ENCODE assay signal across 31 mouse cellular contexts in genomic region chr4:138356551-138356950, GRCm38 (mm10). TPM values are rescaled to one million over a fixed set of nuclear protein-coding genes. Genes with fewer than 3 reads are reported as not detected.
DNase-seq lines count a peak whose midpoint lies in the region; TF ChIP-seq lines count a peak whose summit lies in the region.
"Had no signal": no experiment of that assay in that cellular context is flagged by ENCODE, and none has a peak within 500 bp of the region (broad histone marks: within the 10 kb centered on the region; RNA-seq: fewer than 3 reads in every experiment).

No protein-coding gene starts in this region.

- WGBS in small intestine, adult 2 months, result 80% methylated on average over 12 of the region's 12 CpGs

- peaks cover 29% of the 10 kb centered on the region for H3K4me1 ChIP-seq in small intestine, adult 2 months (ENCODE audit: control insufficient read depth, insufficient read depth, insufficient read length, low read length)
- H3K4me1 ChIP-seq: heart, embryonic 12.5 days; liver, embryonic 12.5 days; stomach, embryonic 15.5 days had no signal

- TF ChIP-seq CTCF in small intestine, adult 2 months (IDR thresholded peaks at IDR 0.05; ENCODE audit: extremely low read depth, insufficient read length, insufficient replicate concordance, low read depth, low read length), result no peak

- H3K4me3 ChIP-seq in small intestine, adult 2 months (ENCODE audit: low read depth, low read length), result no peak overlapping the region
- H3K4me3 ChIP-seq: forebrain, embryonic 12.5 days; heart, embryonic 12.5 days; left cerebral cortex, adult 2 months; liver, embryonic 12.5 days; megakaryocyte, embryonic 14.5 days; midbrain, embryonic 12.5 days; stomach, embryonic 15.5 days had no signal

- H3K36me3 ChIP-seq in small intestine, adult 2 months (ENCODE audit: control insufficient read depth, insufficient read depth, low read length), result peaks cover 13% of the 10 kb centered on the region
- H3K36me3 ChIP-seq: forebrain, embryonic 12.5 days; heart, embryonic 12.5 days; liver, embryonic 12.5 days; midbrain, embryonic 12.5 days; stomach, embryonic 15.5 days had no signal

- TF ChIP-seq POLR2A in small intestine, adult 2 months (IDR thresholded peaks at IDR 0.05; ENCODE audit: low read depth, low read length), result no peak

- DNase-seq in adrenal gland, adult (ENCODE audit: inconsistent age in 2 of 2, low spot score in 1 of 2), result peak; percentile 73 to 85
- DNase-seq in adrenal gland, adult 18-20 months (ENCODE audit: low spot score in 2 of 2), result no peak
- DNase-seq in urinary bladder, postnatal 14 days (ENCODE audit: low spot score), result peak; percentile 58
- no peak for DNase-seq in urinary bladder, postnatal 10 days (ENCODE audit: low spot score)
- DNase-seq in adrenal gland, postnatal 14 days, result peak; percentile 72
- no peak for DNase-seq in embryo, embryonic 11 days
- DNase-seq in heart, postnatal 36 days, result no peak
- DNase-seq: cerebellum, adult 18-20 months; cerebellum, postnatal 10 days; gastrocnemius, postnatal 36 days; heart, adult 18-20 months; kidney, adult 9 months; kidney, postnatal 10 days; left cerebral cortex, postnatal 4 days; liver, postnatal 0 days; lung, postnatal 14 days had no signal

- peak overlapping the region; percentile 72; the same call in 1 of the 2 replicates for H3K27ac ChIP-seq in small intestine, adult 2 months (ENCODE audit: insufficient read depth, low read depth, low read length)
- H3K27ac ChIP-seq: forebrain, embryonic 12.5 days; hindbrain, embryonic 14.5 days; left cerebral cortex, adult 2 months; liver, embryonic 12.5 days; midbrain, embryonic 12.5 days; stomach, embryonic 15.5 days had no signal

- intact Hi-C loops in heart, postnatal 36 days (cut with DNase I), result no loop called here

- no peaks in the 10 kb centered on the region for H3K27me3 ChIP-seq in small intestine, adult 2 months (ENCODE audit: control insufficient read depth, insufficient read depth, low read length)
- H3K27me3 ChIP-seq: stomach, embryonic 15.5 days had no signal

RNA-seq across cellular contexts. Expression of gene Cda, which starts 11.2 kb away (rescaled TPM):
- 10 to 100 TPM in 1 of 2 experiments, 1 to 10 TPM in 1; 8.9 to 10.0 TPM for total RNA-seq in adrenal gland, adult 18-20 months (2021)
- 10.4 and 11.5 TPM in 2 replicates for total RNA-seq in adrenal gland, postnatal 14 days (2021)
- polyA plus RNA-seq in small intestine, adult 2 months (2012; rRNA removed), result 218 and 419 TPM in 2 replicates
- 1 to 10 TPM in 1 of 2 experiments, under 1 TPM in 1; 0.65 to 2.1 TPM for total RNA-seq in heart, postnatal 36 days (2021)
- total RNA-seq: common myeloid progenitor, adult 5-6 weeks; hematopoietic stem cell, adult 5-6 weeks had no signal

RNA-seq across cellular contexts. Expression of gene Pink1, which starts 30.4 kb away (rescaled TPM):
- total RNA-seq in adrenal gland, adult 18-20 months (2021), result 100 to 1,000 TPM; 193 to 198 TPM
- 149 and 151 TPM in 2 replicates for total RNA-seq in adrenal gland, postnatal 14 days (2021)
- polyA plus RNA-seq in small intestine, adult 2 months (2012; rRNA removed), result 54.9 and 134 TPM in 2 replicates
- total RNA-seq in heart, postnatal 36 days (2021), result 100 to 1,000 TPM; 629 to 755 TPM

RNA-seq across cellular contexts. Expression of gene Fam43b, which starts 39.8 kb away (rescaled TPM):
- 1 to 10 TPM; 1.6 to 2.2 TPM for total RNA-seq in adrenal gland, adult 18-20 months (2021)
- total RNA-seq in adrenal gland, postnatal 14 days (2021), result 2.1 and 3.0 TPM in 2 replicates
- 0.08 TPM in 1 of 2 replicates, not detected in the other for polyA plus RNA-seq in small intestine, adult 2 months (2012; rRNA removed)
- not detected for total RNA-seq in heart, postnatal 36 days (2021)
- total RNA-seq: common myeloid progenitor, adult 5-6 weeks; gastrocnemius, adult 18-20 months; gastrocnemius, postnatal 36 days; heart, adult 18-20 months had no signal
- polyA plus RNA-seq: heart, postnatal 0 days; intestine, postnatal 0 days; large intestine, adult 2 months; liver, embryonic 12.5 days; liver, postnatal 0 days; stomach, embryonic 15.5 days had no signal

RNA-seq across cellular contexts. Expression of gene Ddost, which starts 52.0 kb away (rescaled TPM):
- total RNA-seq in adrenal gland, adult 18-20 months (2021), result 100 to 1,000 TPM; 115 to 119 TPM
- 113 and 115 TPM in 2 replicates for total RNA-seq in adrenal gland, postnatal 14 days (2021)
- polyA plus RNA-seq in small intestine, adult 2 months (2012; rRNA removed), result 150 and 244 TPM in 2 replicates
- total RNA-seq in heart, postnatal 36 days (2021), result 10 to 100 TPM; 63.7 to 64.2 TPM

Comparison
In these comparisons a context has a peak if more than half of its experiments do, and no peak if none do; other contexts are left out.
1. DNase-seq: peak in adrenal gland, adult (2 of 2), urinary bladder, postnatal 14 days (single experiment) and adrenal gland, postnatal 14 days (single experiment); none in adrenal gland, adult 18-20 months (0 of 2), urinary bladder, postnatal 10 days (single experiment), embryo, embryonic 11 days (single experiment) and heart, postnatal 36 days (0 of 2).